Mouse (Mus musculus) frontal cortex, adult (tissue): Measurements from ENCODE around the gene Zfp385b.
A peak's percentile ranks its signal among the peaks of the same experiment; 100 is the strongest.

Experiments
- ATAC-seq: cut with Nextera tagmentation; 2 replicates; pipeline ENCODE4 v1.9.2; 2017; ENCODE audit warnings: mild to moderate bottlenecking, moderate library complexity, mixed read lengths; ENCODE audit not compliant: low TSS enrichment

The Zfp385b gene

GRCm38 (mm10) chr2:77386515-77386914 is 432.9 kb downstream of the Zfp385b start:
- peak; percentile 72; the same call in 1 of the 2 replicates for ATAC-seq

- no peak for ATAC-seq
Observed at GRCm38 (mm10) chr2:77382766-77383165, 436.7 kb downstream of the Zfp385b start.

GRCm38 (mm10) chr2:77379907-77380306 is 439.5 kb downstream of the Zfp385b start:
- ATAC-seq: no peak

- ATAC-seq: no peak
Observed at GRCm38 (mm10) chr2:77379332-77379731, 440.1 kb downstream of the Zfp385b start.

GRCm38 (mm10) chr2:77376823-77377222 is 442.6 kb downstream of the Zfp385b start:
- no peak for ATAC-seq

- ATAC-seq: no peak
Observed at GRCm38 (mm10) chr2:77375155-77375554, 444.3 kb downstream of the Zfp385b start.

- ATAC-seq: no peak
Observed at GRCm38 (mm10) chr2:77369174-77369573, 450.3 kb downstream of the Zfp385b start.
